Mouse (Mus musculus): ENCODE measurements around the gene Mpv17l2. TPM values are rescaled to one million over a fixed set of nuclear protein-coding genes. Genes with fewer than 3 reads are reported as not detected.

Mpv17l2 gene
- polyA plus RNA-seq (2016; fragmentation: Nextera tagmentation; extraction: Ambion mirVana): 32.7 and 35.7 TPM in 2 replicates

- Histone ChIP-seq H3K4me2 (replicated peaks) (peak within 1 kb of the TSS; percentile 91), H3K9me3 (no peaks in the 10 kb centered on the region), H3K9ac (peak within 1 kb of the TSS; percentile 71), H3K4me3 (peak within 1 kb of the TSS; percentile 65), H3K27me3 (no peaks in the 10 kb centered on the region), H3K4me1 (peaks cover 20% of the 10 kb centered on the region), H3K36me3 (peaks cover 22% of the 10 kb centered on the region; the same call in 1 of the 2 replicates), H3K27ac (peak within 1 kb of the TSS; percentile 71)
- ATAC-seq (ENCODE audit: insufficient number of reproducible peaks, insufficient read depth, low FRiP score, low TSS enrichment): peak; percentile 93
- 1% methylated on average over 55 of the region's 55 CpGs for WGBS
Measured at GRCm38 (mm10) chr8:70760775-70761406, at the start of gene Mpv17l2. TSS of gene Mpv17l2 (minus strand) at chr8:70760946.

- H3K27me3 ChIP-seq: peaks cover 14% of the 10 kb centered on the region
- H3K9me3 ChIP-seq: no peaks in the 10 kb centered on the region
- peaks cover 5% of the 10 kb centered on the region for H3K4me1 ChIP-seq
- no peaks in the 10 kb centered on the region for H3K36me3 ChIP-seq
- H3K9ac ChIP-seq: peak overlapping the region; percentile 15; the same call in 1 of the 2 replicates
- 77% methylated on average over 8 of the region's 8 CpGs for WGBS
- H3K4me3 ChIP-seq: no peak overlapping the region
- no peak overlapping the region for H3K27ac ChIP-seq
- no peak overlapping the region for H3K4me2 ChIP-seq (replicated peaks)
- ATAC-seq (ENCODE audit: insufficient number of reproducible peaks, insufficient read depth, low FRiP score, low TSS enrichment): no peak
Measured at GRCm38 (mm10) chr8:70808955-70809701, 48.4 kb upstream of the Mpv17l2 start.

GRCm38 (mm10) chr8:70808239-70808638, 47.5 kb upstream of the Mpv17l2 start, which contains the start of gene Il12rb1:
TSS of gene Il12rb1 (plus strand) at chr8:70808449.
- Histone ChIP-seq H3K9ac (peak within 1 kb of the TSS; percentile 15; the same call in 1 of the 2 replicates), H3K9me3 (no peaks in the 10 kb centered on the region), H3K27me3 (peaks cover 19% of the 10 kb centered on the region), H3K27ac (no peak within 1 kb of the TSS), H3K4me1 (peaks cover 12% of the 10 kb centered on the region), H3K4me2 (replicated peaks) (no peak within 1 kb of the TSS), H3K36me3 (no peaks in the 10 kb centered on the region), H3K4me3 (no peak within 1 kb of the TSS)
- no peak for ATAC-seq (ENCODE audit: insufficient number of reproducible peaks, insufficient read depth, low FRiP score, low TSS enrichment)
- 64% methylated on average over 5 of the region's 5 CpGs for WGBS

- 38% methylated on average over 1 of the region's 1 CpGs for WGBS
Measured at GRCm38 (mm10) chr8:70807304-70807703, 46.6 kb upstream of the Mpv17l2 start.

GRCm38 (mm10) chr8:70806541-70806940, 45.8 kb upstream of the Mpv17l2 start:
- peaks cover 36% of the 10 kb centered on the region for H3K27me3 ChIP-seq
- H3K9me3 ChIP-seq: no peaks in the 10 kb centered on the region
- no peak for ATAC-seq (ENCODE audit: insufficient number of reproducible peaks, insufficient read depth, low FRiP score, low TSS enrichment)
- no peak overlapping the region for H3K9ac ChIP-seq
- H3K36me3 ChIP-seq: no peaks in the 10 kb centered on the region
- H3K27ac ChIP-seq: no peak overlapping the region
- H3K4me2 ChIP-seq (replicated peaks): no peak overlapping the region
- WGBS: 72% methylated on average over 4 of the region's 4 CpGs
- H3K4me3 ChIP-seq: no peak overlapping the region
- peaks cover 12% of the 10 kb centered on the region for H3K4me1 ChIP-seq

More at GRCm38 (mm10) chr8:70807304-70807703, 46.6 kb upstream of the Mpv17l2 start:
- H3K9me3 ChIP-seq: no peaks in the 10 kb centered on the region
- no peak overlapping the region for H3K9ac ChIP-seq
- no peak overlapping the region for H3K4me2 ChIP-seq (replicated peaks)
- no peak overlapping the region for H3K4me3 ChIP-seq
- peaks cover 12% of the 10 kb centered on the region for H3K4me1 ChIP-seq
- no peaks in the 10 kb centered on the region for H3K36me3 ChIP-seq
- peaks cover 29% of the 10 kb centered on the region for H3K27me3 ChIP-seq
- ATAC-seq (ENCODE audit: insufficient number of reproducible peaks, insufficient read depth, low FRiP score, low TSS enrichment): no peak
- no peak overlapping the region for H3K27ac ChIP-seq

DNA sequence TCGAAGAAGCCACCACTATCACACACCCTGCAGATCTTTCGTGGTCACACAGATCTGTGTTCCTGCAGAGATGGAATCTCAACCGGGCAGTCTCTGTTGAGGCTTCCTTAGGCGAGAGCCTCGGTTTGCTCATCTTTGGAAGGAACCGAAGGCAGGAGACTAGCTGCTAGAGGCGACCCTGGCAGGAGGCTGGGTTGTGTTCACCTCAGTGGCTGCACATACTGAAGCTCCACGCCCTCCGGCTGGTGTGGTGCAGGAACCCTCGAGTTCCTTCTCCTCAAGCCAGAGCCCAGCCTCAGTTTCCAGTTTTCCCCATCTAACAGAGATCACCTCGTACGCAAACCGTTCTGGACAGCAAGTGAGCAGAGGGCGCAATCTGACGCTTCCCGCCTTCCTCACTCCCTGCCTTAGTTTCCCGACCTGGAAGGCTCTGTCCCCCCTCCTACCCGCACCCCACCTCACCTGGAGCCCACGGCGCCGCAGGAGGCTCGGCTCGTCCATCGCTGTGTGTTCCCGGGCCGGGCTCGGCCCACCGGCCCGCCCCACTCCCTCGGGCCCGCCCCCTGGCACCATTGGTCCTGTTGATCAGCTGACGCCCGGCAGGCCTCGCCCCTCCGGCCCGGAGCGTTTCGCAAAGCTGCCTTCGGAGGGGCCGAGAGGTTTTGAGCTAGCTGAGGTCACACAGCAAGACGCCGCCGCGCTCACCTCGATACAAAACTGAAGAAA, 43.9 kb upstream of the Mpv17l2 start, which contains the start of gene Mast3:
Gene Mast3 (minus strand): TSS at position 574 of the 726 bp plus-strand sequence.
- H3K9ac ChIP-seq: peak within 1 kb of the TSS; percentile 47
- H3K27me3 ChIP-seq: peaks cover 53% of the 10 kb centered on the region
- no peaks in the 10 kb centered on the region for H3K9me3 ChIP-seq
- peak; percentile 82 for ATAC-seq (ENCODE audit: insufficient number of reproducible peaks, insufficient read depth, low FRiP score, low TSS enrichment)
- no peak within 1 kb of the TSS for H3K27ac ChIP-seq
- 2% methylated on average over 45 of the region's 45 CpGs for WGBS
- peak within 1 kb of the TSS; percentile 81 for H3K4me2 ChIP-seq (replicated peaks)
- H3K4me3 ChIP-seq: peak within 1 kb of the TSS; percentile 44
- H3K4me1 ChIP-seq: peaks cover 12% of the 10 kb centered on the region
- no peaks in the 10 kb centered on the region for H3K36me3 ChIP-seq

GRCm38 (mm10) chr8:70803761-70804480, 43.2 kb upstream of the Mpv17l2 start:
- Histone ChIP-seq H3K4me1 (peaks cover 12% of the 10 kb centered on the region), H3K4me2 (replicated peaks) (peak overlapping the region; percentile 81), H3K9ac (peak overlapping the region; percentile 47; the same call in 1 of the 2 replicates), H3K27me3 (peaks cover 61% of the 10 kb centered on the region), H3K9me3 (no peaks in the 10 kb centered on the region), H3K27ac (no peak overlapping the region), H3K36me3 (no peaks in the 10 kb centered on the region), H3K4me3 (peak overlapping the region; percentile 44)
- WGBS: 2% methylated on average over 47 of the region's 47 CpGs
- no peak for ATAC-seq (ENCODE audit: insufficient number of reproducible peaks, insufficient read depth, low FRiP score, low TSS enrichment)

DNA sequence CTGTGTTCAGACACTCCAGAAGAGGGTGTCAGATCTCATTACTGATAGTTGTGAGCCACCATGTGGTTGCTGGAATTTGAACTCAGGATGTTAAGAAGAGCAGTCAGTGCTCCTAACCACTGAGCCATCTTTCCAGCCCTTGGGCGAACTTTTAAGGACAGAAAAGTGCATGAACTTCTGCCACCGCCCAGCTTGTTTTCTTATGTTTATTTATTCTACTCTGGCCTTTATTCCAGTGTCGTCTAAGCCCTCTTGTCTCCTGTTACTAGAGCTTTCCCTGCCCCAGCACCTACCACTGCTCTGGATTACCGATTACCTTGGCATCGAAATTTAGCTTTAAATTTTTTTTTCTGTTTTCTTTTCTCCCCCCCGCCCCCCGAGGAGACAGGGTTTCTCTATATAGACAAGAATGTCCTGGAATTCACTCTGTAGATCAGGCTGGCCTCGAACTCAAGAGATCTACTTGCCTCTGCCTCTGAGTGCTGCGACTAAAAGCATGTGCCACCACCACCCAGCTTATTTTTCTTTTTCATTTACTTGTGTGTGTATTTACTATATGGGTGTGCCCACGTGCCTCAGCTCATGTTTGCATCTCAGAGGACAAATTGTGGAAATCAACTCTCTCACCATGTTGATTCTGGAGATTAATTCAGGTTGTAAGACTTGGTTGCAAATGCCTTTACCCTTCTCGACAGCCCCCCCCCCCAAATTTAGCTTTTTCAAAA, 42.2 kb upstream of the Mpv17l2 start:
- 57% methylated on average over 11 of the region's 11 CpGs for WGBS
- no peaks in the 10 kb centered on the region for H3K9me3 ChIP-seq
- peaks cover 12% of the 10 kb centered on the region for H3K4me1 ChIP-seq
- no peak overlapping the region for H3K9ac ChIP-seq
- ATAC-seq (ENCODE audit: insufficient number of reproducible peaks, insufficient read depth, low FRiP score, low TSS enrichment): no peak
- no peak overlapping the region for H3K4me2 ChIP-seq (replicated peaks)
- H3K4me3 ChIP-seq: no peak overlapping the region
- peaks cover 70% of the 10 kb centered on the region for H3K27me3 ChIP-seq
- no peak overlapping the region for H3K27ac ChIP-seq
- H3K36me3 ChIP-seq: no peaks in the 10 kb centered on the region

- H3K4me3 ChIP-seq: no peak overlapping the region
- WGBS: 79% methylated on average over 1 of the region's 1 CpGs
- no peak for ATAC-seq (ENCODE audit: insufficient number of reproducible peaks, insufficient read depth, low FRiP score, low TSS enrichment)
Measured at GRCm38 (mm10) chr8:70801830-70802229, 41.1 kb upstream of the Mpv17l2 start.

DNA sequence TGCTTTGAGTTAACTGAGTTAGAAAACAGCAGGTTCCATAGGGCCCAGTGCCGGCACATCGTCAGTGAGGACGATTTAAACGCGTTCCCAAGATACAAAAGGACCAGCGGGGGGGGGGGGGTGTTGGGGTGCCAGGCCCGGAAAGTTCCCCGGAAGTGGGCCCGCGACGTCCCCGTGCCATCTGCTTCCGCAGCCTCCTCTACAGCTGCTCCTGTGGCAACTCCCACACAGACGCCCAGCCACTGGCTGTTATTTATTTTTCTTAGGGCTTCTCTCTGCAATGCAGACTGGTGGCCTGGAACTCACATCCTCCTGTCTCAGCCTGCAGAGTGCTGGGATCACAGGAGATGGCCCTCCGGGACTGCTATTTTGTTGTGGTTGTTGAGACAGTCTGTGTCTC, 40.4 kb upstream of the Mpv17l2 start:
- no peak overlapping the region for H3K27ac ChIP-seq
- no peak for ATAC-seq (ENCODE audit: insufficient number of reproducible peaks, insufficient read depth, low FRiP score, low TSS enrichment)
- peaks cover 19% of the 10 kb centered on the region for H3K4me1 ChIP-seq
- H3K4me2 ChIP-seq (replicated peaks): no peak overlapping the region
- 42% methylated on average over 15 of the region's 15 CpGs for WGBS
- H3K36me3 ChIP-seq: no peaks in the 10 kb centered on the region
- no peak overlapping the region for H3K4me3 ChIP-seq
- peaks cover 71% of the 10 kb centered on the region for H3K27me3 ChIP-seq
- H3K9ac ChIP-seq: no peak overlapping the region
- H3K9me3 ChIP-seq: no peaks in the 10 kb centered on the region

More at GRCm38 (mm10) chr8:70801830-70802229, 41.1 kb upstream of the Mpv17l2 start:
- Histone ChIP-seq H3K9ac (no peak overlapping the region), H3K36me3 (no peaks in the 10 kb centered on the region), H3K4me1 (peaks cover 15% of the 10 kb centered on the region), H3K27me3 (peaks cover 73% of the 10 kb centered on the region), H3K4me2 (replicated peaks) (no peak overlapping the region), H3K27ac (no peak overlapping the region), H3K9me3 (no peaks in the 10 kb centered on the region)
